Mouse (Mus musculus): ENCODE data around the gene Map4k4.

Gene Map4k4

DNA sequence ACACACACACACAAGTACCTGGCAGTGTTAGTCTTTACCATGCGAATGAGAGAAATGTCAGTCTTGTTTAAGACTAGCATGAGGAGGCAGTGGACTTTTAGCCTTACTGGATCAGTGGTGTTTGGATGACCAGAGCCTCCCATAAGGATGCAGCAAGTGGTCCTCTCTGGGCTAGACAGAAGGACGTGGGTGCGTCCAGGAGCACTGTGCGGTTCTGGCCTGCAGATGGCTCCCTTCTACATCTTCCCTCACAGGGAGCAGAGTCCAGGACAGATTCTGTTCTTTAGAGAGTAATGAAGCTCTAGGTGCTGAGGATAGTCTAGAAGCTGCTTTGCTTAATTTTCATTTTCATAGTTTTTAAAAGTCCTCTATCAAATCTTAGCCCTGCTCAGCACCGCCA lies 100.2 kb downstream of the Map4k4 start:
- no peak for DNase-seq (ENCODE audit: low read depth)

- DNase-seq (ENCODE audit: low read depth): no peak
These were observed 101.5 kb downstream of the Map4k4 start for GRCm38 (mm10) chr1:40002129-40002727.

DNA sequence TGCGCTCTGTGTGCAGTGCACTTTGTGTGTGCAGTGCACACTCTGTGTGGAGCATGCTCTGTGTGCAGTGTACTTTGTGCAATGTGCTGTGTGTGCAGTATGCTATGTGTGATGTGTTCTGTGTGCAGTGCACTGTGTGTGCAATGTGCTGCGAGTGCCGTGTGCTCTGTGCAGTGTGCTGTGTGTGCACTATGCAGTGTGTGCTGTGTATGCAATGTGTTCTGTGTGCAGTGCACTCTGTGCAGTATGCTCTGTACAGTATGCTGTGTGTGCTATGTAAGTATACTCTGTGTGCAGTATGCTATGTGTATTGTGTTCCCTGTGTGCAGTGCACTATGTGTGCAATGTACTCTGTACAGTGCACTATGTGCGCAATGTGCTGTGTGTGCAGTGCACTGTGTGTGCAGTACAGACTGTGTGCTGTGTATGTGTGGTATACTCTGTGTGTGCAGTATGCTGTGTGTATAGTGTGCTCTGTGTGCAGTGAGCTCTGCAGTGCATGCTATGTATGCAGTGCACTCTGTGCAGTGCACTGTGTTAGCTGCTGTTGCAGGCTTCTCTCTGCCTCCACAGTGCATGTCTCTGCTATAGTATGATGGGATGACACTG lies 105.4 kb downstream of the Map4k4 start:
- DNase-seq (ENCODE audit: low read depth): no peak

GRCm38 (mm10) chr1:40007962-40008471 lies 107.3 kb downstream of the Map4k4 start:
- no peak for DNase-seq (ENCODE audit: low read depth)

- no peak for DNase-seq (ENCODE audit: low read depth)
These were observed 112.0 kb downstream of the Map4k4 start for GRCm38 (mm10) chr1:40012696-40013095.

- DNase-seq (ENCODE audit: low read depth): no peak
These were observed 114.5 kb downstream of the Map4k4 start for GRCm38 (mm10) chr1:40015066-40015678.

DNA sequence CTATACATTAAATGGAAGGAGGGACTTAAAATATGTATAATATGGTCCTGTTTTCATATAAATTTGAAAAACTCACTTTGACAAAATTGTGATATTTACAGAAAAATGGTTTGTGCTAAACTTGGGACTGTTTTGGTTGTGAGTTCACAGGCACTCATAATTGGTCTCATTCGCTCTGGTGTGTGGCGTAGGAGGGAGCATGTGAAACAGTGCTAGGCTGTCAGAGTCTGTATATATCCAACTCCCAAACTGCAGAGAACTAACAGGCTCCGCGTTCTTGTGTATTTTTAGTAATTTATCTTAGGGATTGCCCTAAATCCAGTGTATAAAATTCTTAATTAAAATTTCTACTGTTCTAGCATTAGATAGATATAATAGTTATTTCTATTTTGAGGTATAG lies 120.9 kb downstream of the Map4k4 start:
- no peak for DNase-seq (ENCODE audit: low read depth)

- DNase-seq (ENCODE audit: low read depth): no peak
These were observed 121.9 kb downstream of the Map4k4 start for GRCm38 (mm10) chr1:40022472-40023135.

DNA sequence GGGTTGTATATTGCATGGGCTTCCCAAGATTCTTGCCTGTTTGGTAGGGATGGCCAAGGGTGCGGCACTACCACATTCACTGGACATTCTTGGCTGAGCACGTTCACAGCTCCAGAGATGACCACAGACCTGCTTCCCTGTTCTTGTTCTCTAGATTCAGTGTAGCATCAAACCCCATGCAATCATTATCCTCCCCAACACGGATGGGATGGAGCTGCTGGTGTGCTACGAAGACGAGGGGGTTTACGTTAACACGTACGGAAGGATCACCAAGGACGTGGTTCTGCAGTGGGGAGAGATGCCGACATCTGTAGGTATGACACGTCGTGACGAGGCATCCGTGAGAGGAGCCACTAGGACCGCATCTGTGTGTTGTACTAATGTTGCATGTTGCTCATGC lies 122.5 kb downstream of the Map4k4 start:
- no peak for DNase-seq (ENCODE audit: low read depth)

GRCm38 (mm10) chr1:40023748-40024147 lies 123.0 kb downstream of the Map4k4 start:
- no peak for DNase-seq (ENCODE audit: low read depth)

DNA sequence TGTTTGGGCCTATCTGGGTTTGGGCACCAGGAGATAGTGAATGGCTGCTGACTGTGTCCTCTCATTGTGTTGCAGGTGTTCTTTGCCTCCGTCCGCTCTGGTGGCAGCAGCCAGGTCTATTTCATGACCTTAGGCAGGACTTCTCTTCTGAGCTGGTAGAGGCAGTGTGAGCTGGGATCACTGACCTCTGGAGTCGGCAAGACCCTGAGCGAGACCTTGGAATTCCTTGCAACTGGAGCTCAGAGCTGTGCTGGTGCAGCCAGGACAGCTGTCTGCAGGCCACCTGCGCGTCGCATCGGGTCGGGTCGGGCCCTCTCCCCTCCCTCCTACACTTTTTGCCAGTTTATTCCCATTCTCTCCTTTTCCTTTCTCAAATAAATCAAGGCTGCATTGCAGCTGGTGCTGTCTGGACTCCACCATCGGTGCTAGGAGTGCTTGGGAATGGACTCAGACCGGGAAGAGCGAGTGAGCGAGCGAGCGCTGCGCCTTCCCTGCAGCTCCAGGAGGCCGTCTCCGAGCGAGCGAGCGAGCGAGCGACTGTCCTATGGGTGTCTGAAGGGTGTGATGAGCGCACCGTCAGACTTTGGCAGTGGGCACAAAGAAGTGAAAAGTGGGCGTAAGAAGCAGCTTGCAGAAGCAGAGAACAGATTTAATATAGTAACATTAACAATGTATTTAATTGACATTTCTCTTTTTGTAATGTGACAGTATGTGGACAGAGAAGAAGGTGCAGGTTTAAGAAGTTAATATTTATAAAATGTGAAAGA lies 124.0 kb downstream of the Map4k4 start:
- no peak for DNase-seq (ENCODE audit: low read depth)

DNA sequence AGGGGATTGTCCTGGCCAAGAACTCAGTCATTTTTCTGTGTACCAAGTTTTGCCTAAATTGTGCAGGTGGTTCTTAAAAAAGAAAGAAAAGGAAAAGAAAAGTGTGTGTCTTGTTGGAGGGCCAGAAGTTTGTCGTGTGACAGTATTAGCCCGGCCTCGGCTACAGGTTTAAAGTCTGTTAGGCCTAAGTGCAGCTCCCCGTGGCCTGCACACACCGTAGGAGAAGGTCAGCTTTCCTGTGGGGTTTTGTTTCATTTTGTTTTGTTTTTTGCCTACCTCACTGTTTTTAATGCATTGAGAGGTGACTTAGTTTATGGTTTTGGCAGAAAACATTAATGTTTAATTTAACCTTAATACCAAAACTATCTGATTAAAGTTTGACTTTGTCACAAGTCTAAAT lies 124.7 kb downstream of the Map4k4 start:
- DNase-seq (ENCODE audit: low read depth): no peak

DNA sequence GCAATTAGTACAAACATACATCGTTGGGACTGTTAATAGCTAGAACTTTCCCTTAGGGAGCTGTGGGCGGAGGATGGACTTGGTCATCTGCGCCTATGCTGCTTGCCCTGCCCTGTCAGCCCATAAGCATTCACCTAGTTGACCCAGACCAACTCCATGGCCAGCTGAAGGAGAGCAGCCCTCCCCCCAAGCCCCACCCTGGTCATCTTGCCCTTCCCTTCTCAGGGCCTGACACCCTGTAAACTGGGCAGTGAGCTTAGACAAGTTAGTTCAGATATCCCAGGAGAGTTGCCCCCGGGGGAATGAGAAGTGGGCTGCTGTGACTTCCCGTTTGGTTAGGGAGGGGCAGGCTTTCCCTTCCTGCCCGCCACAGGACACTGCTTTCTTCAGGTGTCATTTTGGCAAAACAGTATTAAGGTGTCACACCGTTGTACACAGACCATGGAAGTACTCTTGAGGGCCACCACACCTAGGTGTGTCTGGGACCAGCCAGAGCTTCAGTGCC lies 126.5 kb downstream of the Map4k4 start:
- no peak for DNase-seq (ENCODE audit: low read depth)

- DNase-seq (ENCODE audit: low read depth): no peak
These were observed 127.7 kb downstream of the Map4k4 start for GRCm38 (mm10) chr1:40028207-40028998.

DNA sequence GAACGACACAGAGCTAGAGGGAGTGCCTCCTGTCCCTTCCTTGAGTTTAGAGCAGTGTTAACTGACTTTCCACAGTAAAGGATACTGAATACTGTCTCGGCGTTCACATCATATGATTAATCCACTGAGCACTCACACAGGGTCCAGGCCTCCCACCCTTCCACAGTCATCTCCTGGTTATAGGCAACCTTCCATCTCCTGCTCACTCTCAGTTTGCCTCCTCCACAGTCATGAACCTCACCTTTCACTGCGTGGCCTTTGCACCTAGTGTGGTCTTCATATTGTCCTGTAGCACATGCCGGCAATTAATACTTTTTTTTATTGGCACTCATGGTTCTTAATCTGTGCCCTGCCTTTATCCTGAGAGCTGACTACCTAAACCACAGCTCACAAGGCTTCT lies 128.9 kb downstream of the Map4k4 start:
- DNase-seq (ENCODE audit: low read depth): no peak

GRCm38 (mm10) chr1:40030287-40030975 lies 129.7 kb downstream of the Map4k4 start:
- DNase-seq (ENCODE audit: low read depth): no peak

DNA sequence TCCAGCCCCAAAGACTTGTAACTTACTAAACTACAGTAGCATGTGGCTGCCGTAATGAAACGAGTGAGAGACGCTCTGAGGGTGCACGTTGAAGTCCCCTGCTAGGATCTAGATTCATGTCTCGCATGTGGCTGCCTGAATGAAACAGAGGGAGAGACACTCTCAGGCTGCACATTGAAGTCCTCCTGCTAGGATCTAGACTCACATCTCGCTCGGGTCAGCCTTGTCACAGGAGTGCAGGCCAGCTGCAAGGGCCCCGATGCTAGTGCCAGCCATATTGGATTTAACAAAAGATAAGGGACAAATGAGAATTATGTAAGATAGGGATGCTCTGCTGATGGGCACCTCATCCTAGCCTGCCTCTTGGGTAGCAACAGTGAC lies 130.3 kb downstream of the Map4k4 start:
- DNase-seq (ENCODE audit: low read depth): no peak

DNA sequence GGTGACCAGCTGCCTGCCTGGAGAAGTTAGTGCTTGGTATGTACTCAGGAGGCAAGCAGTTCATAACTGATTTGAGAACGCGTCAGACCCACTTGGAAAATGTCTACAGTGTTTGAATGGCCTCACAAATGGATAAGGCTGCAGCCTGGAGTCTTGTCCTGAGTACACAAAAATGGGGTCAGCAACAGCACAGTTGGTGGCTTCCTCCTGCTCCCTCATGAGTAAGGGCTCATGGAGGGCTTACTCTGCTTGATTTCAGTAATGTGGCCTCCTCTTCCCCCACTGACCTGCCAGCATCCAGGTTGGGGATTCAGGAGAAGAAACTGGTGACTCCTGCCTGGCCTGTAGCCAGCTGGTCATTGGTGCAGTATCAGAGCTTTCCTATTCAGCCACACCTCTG lies 130.9 kb downstream of the Map4k4 start:
- DNase-seq (ENCODE audit: low read depth): no peak

DNA sequence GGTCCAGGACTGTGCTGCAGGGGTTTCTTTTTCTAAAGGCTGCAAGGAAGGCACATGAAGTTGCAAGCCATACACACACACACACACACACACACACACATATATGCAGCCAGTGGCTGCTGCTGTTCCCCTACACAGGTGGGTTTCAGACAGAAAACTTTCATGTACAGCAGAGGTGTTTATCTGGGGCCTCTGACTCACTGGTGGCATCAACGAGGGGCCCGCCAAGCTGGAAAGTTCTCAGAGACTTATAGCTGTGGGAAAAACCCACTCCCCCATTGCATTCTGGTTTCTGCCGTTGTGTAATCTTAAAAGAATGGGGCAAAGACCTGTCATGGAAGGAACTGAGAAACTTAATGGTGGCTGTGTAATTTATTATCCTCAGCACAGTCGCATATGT lies 132.6 kb downstream of the Map4k4 start:
- peak; percentile 15 for DNase-seq (ENCODE audit: low read depth)

- DNase-seq (ENCODE audit: low read depth): peak; percentile 20
These were observed 133.2 kb downstream of the Map4k4 start for GRCm38 (mm10) chr1:40033743-40034420.
